Mouse (Mus musculus): Measurements from ENCODE around the gene Tex11. TPM values are rescaled to one million over a fixed set of nuclear protein-coding genes. Genes with fewer than 3 reads are reported as not detected.

Gene Tex11
- polyA plus RNA-seq, 1 experiment from 2014 or later: 2.3 TPM

Other genes with a start within 250 kb of the Tex11 start
- gene Slc7a3, start 26.4 kb upstream of the Tex11 start, polyA plus RNA-seq (2015; fragmentation: Nextera tagmentation; extraction: Ambion mirVana): 0.55 and 0.84 TPM in 2 replicates
- 38.6 and 40.4 TPM in 2 replicates for gene Snx12, start 162.9 kb upstream of the Tex11 start, polyA plus RNA-seq (2015; fragmentation: Nextera tagmentation; extraction: Ambion mirVana)
- 2.9 and 4.2 TPM in 2 replicates for gene Foxo4, start 194.9 kb upstream of the Tex11 start, polyA plus RNA-seq (2015; fragmentation: Nextera tagmentation; extraction: Ambion mirVana)
- gene Gm614, start 204.3 kb upstream of the Tex11 start, polyA plus RNA-seq (2015; fragmentation: Nextera tagmentation; extraction: Ambion mirVana): 0.64 and 1.1 TPM in 2 replicates
- 334 and 367 TPM in 2 replicates for gene Il2rg, start 208.6 kb upstream of the Tex11 start, polyA plus RNA-seq (2015; fragmentation: Nextera tagmentation; extraction: Ambion mirVana)
- not detected in 2 replicates for gene Gm20489, start 209.4 kb upstream of the Tex11 start, polyA plus RNA-seq (2015; fragmentation: Nextera tagmentation; extraction: Ambion mirVana)
- gene Med12, start 214.4 kb upstream of the Tex11 start, polyA plus RNA-seq (2015; fragmentation: Nextera tagmentation; extraction: Ambion mirVana): 25.8 and 33.0 TPM in 2 replicates
- gene Nlgn3, start 239.5 kb upstream of the Tex11 start, polyA plus RNA-seq (2015; fragmentation: Nextera tagmentation; extraction: Ambion mirVana): 0.09 and 0.12 TPM in 2 replicates